Mouse (Mus musculus) heart, embryonic 14.5 days (tissue): ENCODE data around the gene Srp54c. TPM values are rescaled to one million over a fixed set of nuclear protein-coding genes. Genes with fewer than 3 reads are reported as not detected.
"Not testable (repeated sequence)": the region's sequence is repeated elsewhere in the genome, so short reads cannot be mapped to it uniquely, and the experiment has no call there.

Experiments
- ATAC-seq: fragments of 200-750 bp; cut with Nextera tagmentation; 2 replicates; pipeline ENCODE4 v1.8.0; 2017; ENCODE audit warnings: low read depth, moderate TSS enrichment; ENCODE audit not compliant: insufficient number of reproducible peaks, insufficient read depth, low FRiP score
- H3K27ac ChIP-seq, 2 experiments: fragments of 200-500 bp in 1 of 2; fragments of 300-500 bp in 1 of 2; sonication (generic) in 1 of 2; replicated peaks in 1 of 2; 2 replicates each; pipeline ENCODE4 v1.5.1; 2012 to 2014; ENCODE audit warnings: low read depth in 2 of 2, low read length in 2 of 2, control low read depth in 1 of 2, mild to moderate bottlenecking in 1 of 2, mixed read lengths in 1 of 2; ENCODE audit not compliant: control insufficient read depth in 1 of 2, insufficient read depth in 1 of 2
- H3K27me3 ChIP-seq: fragments of 300-500 bp; sonication (generic); 2 replicates; pipeline ENCODE4 v1.6.1; 2014; ENCODE audit warnings: mild to moderate bottlenecking, low read length, control low read depth; ENCODE audit not compliant: control insufficient read depth, insufficient read depth
- H3K36me3 ChIP-seq: fragments of 300-500 bp; sonication (generic); 2 replicates; pipeline ENCODE4 v1.6.1; 2014; ENCODE audit warnings: mild to moderate bottlenecking, control low read depth, low read length, mixed read lengths; ENCODE audit not compliant: control insufficient read depth, insufficient read depth
- H3K4me1 ChIP-seq, 2 experiments: fragments of 200-500 bp in 1 of 2; fragments of 300-500 bp in 1 of 2; sonication (generic) in 1 of 2; 2 replicates each; pipeline ENCODE4 v1.6.1; 2012 to 2014; ENCODE audit warnings: low read length in 2 of 2, control low read depth in 1 of 2, mixed read lengths in 1 of 2; ENCODE audit not compliant: control insufficient read depth in 2 of 2, insufficient read depth in 2 of 2
- H3K4me2 ChIP-seq: fragments of 300-500 bp; sonication (generic); 2 replicates; pipeline ENCODE4 v1.6.1; 2014; ENCODE audit warnings: mild to moderate bottlenecking, low read length
- H3K4me3 ChIP-seq, 2 experiments: fragments of 200-500 bp in 1 of 2; fragments of 300-500 bp in 1 of 2; sonication (generic) in 1 of 2; 2 replicates each; pipeline ENCODE4 v1.5.1; 2012 to 2014; ENCODE audit warnings: low read length in 2 of 2, mild to moderate bottlenecking in 2 of 2, control low read depth in 1 of 2, low read depth in 1 of 2, moderate library complexity in 1 of 2; ENCODE audit not compliant: control insufficient read depth in 1 of 2, insufficient read depth in 1 of 2
- H3K9ac ChIP-seq: fragments of 300-500 bp; sonication (generic); 2 replicates; pipeline ENCODE4 v1.6.1; 2014; ENCODE audit warnings: mild to moderate bottlenecking, low read length
- H3K9me3 ChIP-seq: fragments of 300-500 bp; sonication (generic); 2 replicates; pipeline ENCODE4 v1.6.1; 2016; ENCODE audit warnings: low read length, control low read depth; ENCODE audit not compliant: control insufficient read depth
- WGBS: fragments of 180-500 bp; shearing (Covaris S2); extraction: QIAGEN DNeasy Blood & Tissue Kit; methylation state at CpG from one replicate; pipeline ENCODE4 v1.1.7; 2014; 5-methylcytosine and 5-hydroxymethylcytosine counted together
- polyA plus RNA-seq: library from polyadenylated mRNA; unstranded; fragments of >200 nt; fragmentation: Nextera tagmentation; extraction: Ambion mirVana; gene quantifications from 2 replicates; pipeline ENCODE4 v1.2.1, GENCODE M21; 2014

Srp54c gene
- polyA plus RNA-seq, 1 experiment from 2014 or later = 58.9 TPM

DNA sequence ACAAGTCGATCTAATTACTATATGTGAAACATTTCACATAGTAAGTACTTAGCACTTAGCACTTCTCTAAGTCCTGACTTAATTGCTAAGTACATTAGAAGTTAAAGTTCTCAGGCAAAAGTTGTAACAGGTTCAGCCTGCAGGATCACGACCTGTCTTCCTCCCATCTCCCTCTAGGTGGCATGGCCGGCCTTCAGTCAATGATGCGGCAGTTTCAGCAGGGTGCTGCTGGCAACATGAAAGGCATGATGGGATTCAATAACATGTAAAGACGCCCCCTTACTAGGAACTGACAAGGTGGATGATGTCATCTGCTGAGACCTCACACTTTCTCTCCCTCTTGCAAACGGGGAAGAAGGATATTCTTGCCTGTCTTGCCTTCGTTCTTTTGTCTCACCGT lies 32.0 kb downstream of the Srp54c start:
- not testable (repeated sequence) for H3K4me2 ChIP-seq, H3K9ac ChIP-seq, H3K4me1 ChIP-seq, H3K27ac ChIP-seq, H3K27me3 ChIP-seq, ATAC-seq, H3K9me3 ChIP-seq, H3K4me3 ChIP-seq
- H3K36me3 ChIP-seq = peaks cover 27% of the 10 kb centered on the region
- WGBS = no CpG with 5 or more reads among the region's 8 CpGs

DNA sequence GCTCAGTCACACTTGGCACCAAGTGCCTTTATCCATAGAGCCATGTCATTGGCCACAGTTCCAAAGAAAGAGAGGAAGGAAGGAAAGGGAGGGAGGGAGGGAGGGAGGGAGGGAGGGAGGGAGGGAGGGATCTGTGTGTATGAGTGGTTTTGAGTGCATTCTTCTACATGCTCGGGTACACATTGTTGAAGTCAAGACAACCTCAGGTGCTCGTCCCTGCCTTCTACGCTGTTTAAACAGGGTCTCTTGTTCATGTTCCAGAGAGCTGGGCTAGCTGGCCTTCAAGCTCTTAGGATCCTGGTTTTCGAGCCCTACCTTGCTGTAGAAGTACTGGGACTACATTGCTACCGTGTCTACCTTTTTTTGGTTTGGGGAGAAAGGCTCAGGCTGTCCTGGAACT lies 33.4 kb downstream of the Srp54c start:
- H3K4me1 ChIP-seq, H3K27ac ChIP-seq, H3K9me3 ChIP-seq, H3K27me3 ChIP-seq, ATAC-seq, H3K9ac ChIP-seq, H3K4me3 ChIP-seq, H3K4me2 ChIP-seq: not testable (repeated sequence)
- WGBS = no CpG with 5 or more reads among the region's 5 CpGs
- peaks cover 16% of the 10 kb centered on the region for H3K36me3 ChIP-seq

DNA sequence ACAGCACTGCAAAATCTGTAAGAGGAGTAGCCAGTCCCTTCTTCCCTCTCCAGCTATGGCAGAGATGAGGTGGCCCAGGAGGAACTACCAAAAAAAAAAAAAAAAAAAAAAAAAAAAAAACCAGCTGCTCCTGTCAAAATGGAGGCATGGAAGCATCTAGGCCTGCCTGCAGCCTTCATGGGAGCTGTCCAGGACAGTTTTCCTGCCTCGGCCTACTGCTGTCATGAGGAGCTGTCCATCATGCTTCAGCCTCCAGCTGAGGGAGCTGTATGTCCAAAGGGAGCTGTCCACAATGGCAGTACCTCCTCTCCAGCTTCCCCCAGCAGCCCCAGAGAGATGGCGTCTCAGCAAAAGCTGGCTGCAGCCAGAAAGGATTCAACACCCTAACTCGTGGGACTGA lies 42.3 kb downstream of the Srp54c start:
- Histone ChIP-seq H3K36me3 (no peaks in the 10 kb centered on the region), H3K27ac (no peak overlapping the region), H3K27me3 (no peaks in the 10 kb centered on the region), H3K4me3 (no peak overlapping the region), H3K4me2 (no peak overlapping the region), H3K9me3 (no peaks in the 10 kb centered on the region), H3K9ac (no peak overlapping the region), H3K4me1 (no peaks in the 10 kb centered on the region)
- 77% methylated on average over 3 of the region's 3 CpGs for WGBS
- no peak for ATAC-seq

DNA sequence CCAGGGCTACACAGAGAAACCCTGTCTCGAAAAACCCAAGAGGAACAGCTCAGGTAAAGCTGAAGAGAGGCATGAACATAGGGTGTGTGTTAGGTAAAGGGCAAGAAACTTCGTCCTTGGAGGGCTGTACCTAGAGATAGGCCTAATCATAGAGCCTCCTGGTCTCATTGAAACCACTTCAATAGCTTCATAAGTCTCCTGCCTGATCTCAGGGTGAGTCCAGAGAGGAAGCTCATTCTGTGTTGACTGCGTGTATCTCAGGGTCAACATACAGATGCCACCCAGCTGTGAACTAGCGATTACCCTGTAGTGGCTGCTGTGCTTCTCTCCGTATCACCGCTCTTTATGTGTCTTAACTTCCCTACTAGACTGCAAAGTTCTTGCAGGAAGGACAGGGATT lies 47.6 kb downstream of the Srp54c start:
- H3K9me3 ChIP-seq, H3K27ac ChIP-seq, H3K4me2 ChIP-seq, H3K4me1 ChIP-seq, H3K36me3 ChIP-seq, ATAC-seq, H3K9ac ChIP-seq, H3K4me3 ChIP-seq, H3K27me3 ChIP-seq: not testable (repeated sequence)
- 78% methylated on average over 3 of the region's 6 CpGs for WGBS

DNA sequence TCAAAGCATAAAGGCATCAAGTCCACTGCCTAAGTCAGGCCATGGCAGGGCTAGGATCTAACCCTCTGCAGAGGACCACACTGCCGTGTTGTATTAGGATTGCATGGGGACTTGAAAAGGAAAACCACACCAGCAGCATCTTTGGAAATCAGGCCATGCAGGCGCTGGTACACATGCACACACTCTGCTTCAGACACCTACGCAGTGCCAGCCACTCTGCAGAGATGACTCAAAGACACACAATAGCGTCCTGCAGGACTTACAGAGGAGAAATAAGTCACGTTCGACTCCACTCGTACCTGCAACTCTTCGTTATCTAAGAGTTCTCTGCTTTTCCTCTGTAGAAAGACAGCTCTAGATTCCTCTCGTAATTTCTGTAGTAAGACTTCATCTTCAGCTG lies 68.1 kb downstream of the Srp54c start:
- ATAC-seq = no peak
- Histone ChIP-seq H3K9ac (no peak overlapping the region), H3K27me3 (no peaks in the 10 kb centered on the region), H3K4me1 (peaks cover 2 to 12% of the 10 kb centered on the region in 2 experiments; a peak in 3 of 4 replicates), H3K9me3 (no peaks in the 10 kb centered on the region), H3K4me2 (no peak overlapping the region), H3K27ac (no peak overlapping the region), H3K36me3 (peaks cover 57% of the 10 kb centered on the region), H3K4me3 (no peak overlapping the region)
- WGBS = 90% methylated on average over 9 of the region's 9 CpGs

DNA sequence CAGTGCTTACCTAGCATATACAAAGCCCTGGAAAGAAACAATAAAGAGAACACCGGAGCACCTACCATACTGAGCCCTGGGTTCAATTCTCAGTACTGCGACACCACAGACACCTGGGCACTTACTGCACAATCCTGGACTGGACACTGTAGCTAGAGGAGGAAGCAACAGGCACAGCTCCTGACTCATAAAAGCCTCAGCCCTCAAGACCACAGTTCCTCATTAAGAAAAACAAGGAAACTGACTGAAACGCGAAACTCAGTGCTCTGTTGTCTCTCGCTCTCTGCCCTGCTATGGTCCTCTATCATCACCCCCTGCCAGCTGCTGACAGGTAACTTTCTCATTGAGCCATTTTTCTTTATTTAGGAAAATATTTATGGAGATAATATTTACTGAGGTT lies 69.4 kb downstream of the Srp54c start, which contains the start of gene 1110008L16Rik:
Gene 1110008L16Rik, plus strand, starts transcription at position 242 of the 400 bp plus-strand sequence.
- Histone ChIP-seq H3K9ac (no peak within 1 kb of the TSS), H3K36me3 (peaks cover 46% of the 10 kb centered on the region), H3K27ac (no peak within 1 kb of the TSS), H3K27me3 (no peaks in the 10 kb centered on the region), H3K4me3 (no peak within 1 kb of the TSS), H3K4me1 (peaks cover 2 to 19% of the 10 kb centered on the region in 2 experiments; a peak in 3 of 4 replicates), H3K9me3 (no peaks in the 10 kb centered on the region), H3K4me2 (no peak within 1 kb of the TSS)
- 80% methylated on average over 5 of the region's 5 CpGs for WGBS
- ATAC-seq = no peak

DNA sequence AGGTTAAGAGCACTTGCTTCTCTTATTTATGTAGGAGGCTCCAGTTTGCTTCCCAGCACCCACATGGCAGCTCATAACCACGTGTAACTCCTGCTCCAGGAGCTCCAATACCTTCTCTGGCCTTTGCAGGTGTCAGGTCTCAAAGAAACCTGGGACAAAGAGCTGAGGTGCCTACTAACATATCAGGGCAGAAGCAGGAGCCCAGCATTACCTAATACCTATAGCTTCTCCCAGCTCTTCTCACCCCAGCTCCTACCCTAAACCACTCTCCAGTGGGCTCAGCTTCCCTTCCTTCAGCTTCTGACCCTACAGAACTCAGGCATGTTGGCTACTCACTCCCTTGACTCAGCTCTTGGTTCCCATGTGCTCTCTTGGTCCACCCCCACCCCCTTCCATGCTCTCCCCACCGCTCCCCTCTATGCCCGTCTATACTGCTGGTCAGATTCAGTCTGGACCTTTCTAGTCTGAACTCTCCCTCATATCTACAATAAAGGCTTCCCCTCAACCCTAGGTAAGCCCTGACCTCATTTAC lies 70.9 kb downstream of the Srp54c start:
- H3K36me3 ChIP-seq = peaks cover 33% of the 10 kb centered on the region
- ATAC-seq = no peak
- no peak overlapping the region for H3K9ac ChIP-seq
- H3K27ac ChIP-seq = no peak overlapping the region
- no peaks in the 10 kb centered on the region for H3K27me3 ChIP-seq
- WGBS = 83% methylated on average over 3 of the region's 3 CpGs
- H3K4me1 ChIP-seq = peaks cover 2 to 19% of the 10 kb centered on the region in 2 experiments; a peak in 3 of 4 replicates
- H3K4me2 ChIP-seq = peak overlapping the region; percentile 72
- H3K9me3 ChIP-seq = no peaks in the 10 kb centered on the region
- H3K4me3 ChIP-seq = peak overlapping the region in 1 of 2 experiments; percentile 70; a peak in 2 of 4 replicates
